Mouse (Mus musculus) lung, postnatal 0 days (tissue): ENCODE data around the gene Socs2. TPM values are rescaled to one million over a fixed set of nuclear protein-coding genes. Genes with fewer than 3 reads are reported as not detected.

Experiments used
- ATAC-seq: fragments of 200-750 bp; cut with Nextera tagmentation; 2 replicates; pipeline ENCODE4 v1.8.0; 2017; ENCODE audit warnings: moderate library complexity
- DNase-seq: peaks from one replicate; pipeline ENCODE4 v3.0.0-alpha.2; 2016; ENCODE audit warnings: low spot score
- H3K27ac ChIP-seq: fragments of 300-500 bp; sonication (generic); 2 replicates; pipeline ENCODE4 v1.5.1; 2014; ENCODE audit warnings: antibody characterized with exemption, mild to moderate bottlenecking, low read length, mixed read lengths
- H3K27me3 ChIP-seq: fragments of 300-500 bp; sonication (generic); replicated peaks from 2 replicates; pipeline ENCODE4 v1.6.1; 2014; ENCODE audit warnings: low read length, mixed read lengths; ENCODE audit not compliant: insufficient read depth
- H3K36me3 ChIP-seq: fragments of 300-500 bp; sonication (generic); 2 replicates; pipeline ENCODE4 v1.6.1; 2014; ENCODE audit warnings: low read length, mixed read lengths; ENCODE audit not compliant: insufficient read depth
- H3K4me1 ChIP-seq: fragments of 300-500 bp; sonication (generic); 2 replicates; pipeline ENCODE4 v1.6.1; 2014; ENCODE audit warnings: antibody characterized with exemption, low read depth, low read length, mixed read lengths; ENCODE audit not compliant: insufficient read depth
- H3K4me2 ChIP-seq: fragments of 300-500 bp; sonication (generic); replicated peaks from 2 replicates; pipeline ENCODE4 v1.6.1; 2014; ENCODE audit warnings: low read depth, mild to moderate bottlenecking, low read length, moderate library complexity, mixed read lengths
- H3K4me3 ChIP-seq: fragments of 300-500 bp; sonication (generic); 2 replicates; pipeline ENCODE4 v1.5.1; 2014; ENCODE audit warnings: low read depth, low read length
- H3K9ac ChIP-seq: fragments of 300-500 bp; sonication (generic); replicated peaks from 2 replicates; pipeline ENCODE4 v1.6.1; 2014; ENCODE audit warnings: low read depth, mild to moderate bottlenecking
- H3K9me3 ChIP-seq: fragments of 300-500 bp; sonication (generic); 2 replicates; pipeline ENCODE4 v1.6.1; 2016; ENCODE audit warnings: low read length, mixed read lengths
- CTCF ChIP-seq: IDR thresholded peaks from 2 replicates; pipeline ENCODE4 v1.5.1; 2016; ENCODE audit warnings: antibody characterized with exemption, mild to moderate bottlenecking
- EP300 ChIP-seq: IDR thresholded peaks from 2 replicates; pipeline ENCODE4 v1.6.1; 2016; ENCODE audit warnings: antibody characterized with exemption, mild to moderate bottlenecking, control low read depth
- WGBS: fragments of 180-500 bp; shearing (Covaris S2); extraction: QIAGEN DNeasy Blood & Tissue Kit; methylation state at CpG from one replicate; pipeline ENCODE4 v1.1.7; 2014; 5-methylcytosine and 5-hydroxymethylcytosine counted together
- polyA plus RNA-seq: library from polyadenylated mRNA; unstranded; fragments of >200 nt; fragmentation: Nextera tagmentation; extraction: Ambion mirVana; gene quantifications from 2 replicates; pipeline ENCODE4 v1.2.1, GENCODE M21; 2015

Socs2 gene
- polyA plus RNA-seq, 1 experiment from 2014 or later = 396 TPM

DNA sequence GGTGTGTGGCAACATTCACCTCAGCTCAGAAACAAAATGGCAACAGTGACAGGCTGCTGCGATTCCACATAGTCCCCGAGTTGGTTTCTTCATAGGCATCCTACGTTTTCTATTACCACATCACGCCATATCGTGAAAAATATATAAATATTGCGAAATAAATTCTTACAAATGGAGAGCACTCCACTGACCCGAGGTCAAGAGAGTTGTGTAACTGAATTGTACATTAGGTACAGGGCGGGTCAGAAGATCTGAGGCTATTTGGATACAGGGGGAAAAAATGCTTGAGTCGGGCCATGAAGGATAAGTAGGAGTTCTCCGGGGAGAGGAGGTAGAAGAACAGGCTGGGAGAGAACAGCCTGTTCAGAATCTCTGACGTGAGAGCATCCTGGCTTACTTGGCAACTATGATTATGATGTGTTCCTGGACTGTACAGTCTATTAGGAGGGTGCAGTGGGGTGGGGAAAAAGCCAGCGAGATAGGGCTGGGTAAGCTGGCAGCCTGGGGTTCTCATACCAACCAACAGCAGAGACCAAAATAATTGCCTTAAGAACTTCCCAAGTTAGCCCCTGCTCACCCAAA lies 55.6 kb downstream of the Socs2 start:
- peak; percentile 97 for ATAC-seq

GRCm38 (mm10) chr10:95360048-95360447 lies 56.9 kb downstream of the Socs2 start:
- H3K4me3 ChIP-seq = no peak overlapping the region
- DNase-seq = no peak
- no peak for ATAC-seq
- H3K9me3 ChIP-seq = no peaks in the 10 kb centered on the region
- H3K27ac ChIP-seq = no peak overlapping the region
- H3K4me2 ChIP-seq = no peak overlapping the region
- WGBS = 83% methylated on average over 5 of the region's 5 CpGs
- TF ChIP-seq CTCF (no peak), EP300 (no peak)
- H3K27me3 ChIP-seq = no peaks in the 10 kb centered on the region
- H3K9ac ChIP-seq = no peak overlapping the region
- H3K4me1 ChIP-seq = no peaks in the 10 kb centered on the region
- no peaks in the 10 kb centered on the region for H3K36me3 ChIP-seq

More for the DNA sequence above, 55.6 kb downstream of the Socs2 start:
- peak; percentile 94 for DNase-seq
- H3K36me3 ChIP-seq = no peaks in the 10 kb centered on the region
- H3K9ac ChIP-seq = no peak overlapping the region
- TF ChIP-seq CTCF = no peak
- peak; percentile 100 for TF ChIP-seq EP300
- peak overlapping the region; percentile 57; the same call in 1 of the 2 replicates for H3K27ac ChIP-seq
- H3K4me1 ChIP-seq = no peaks in the 10 kb centered on the region
- H3K4me3 ChIP-seq = no peak overlapping the region
- H3K4me2 ChIP-seq = no peak overlapping the region
- H3K27me3 ChIP-seq = no peaks in the 10 kb centered on the region
- H3K9me3 ChIP-seq = no peaks in the 10 kb centered on the region
- 32% methylated on average over 12 of the region's 12 CpGs for WGBS

GRCm38 (mm10) chr10:95357721-95358120 lies 59.3 kb downstream of the Socs2 start:
- DNase-seq (no peak), ATAC-seq (no peak)
- H3K27me3 ChIP-seq = no peaks in the 10 kb centered on the region
- H3K27ac ChIP-seq = no peak overlapping the region
- H3K9ac ChIP-seq = no peak overlapping the region
- H3K36me3 ChIP-seq = no peaks in the 10 kb centered on the region
- WGBS = 74% methylated on average over 3 of the region's 3 CpGs
- TF ChIP-seq CTCF (no peak), EP300 (no peak)
- no peaks in the 10 kb centered on the region for H3K9me3 ChIP-seq
- no peak overlapping the region for H3K4me2 ChIP-seq
- no peak overlapping the region for H3K4me3 ChIP-seq
- H3K4me1 ChIP-seq = no peaks in the 10 kb centered on the region

- H3K27me3 ChIP-seq = no peaks in the 10 kb centered on the region
- no peak overlapping the region for H3K9ac ChIP-seq
- DNase-seq = no peak
- ATAC-seq = no peak
- H3K9me3 ChIP-seq = no peaks in the 10 kb centered on the region
- H3K4me1 ChIP-seq = no peaks in the 10 kb centered on the region
- H3K4me2 ChIP-seq = no peak overlapping the region
- WGBS = 86% methylated on average over 7 of the region's 7 CpGs
- TF ChIP-seq CTCF (no peak), EP300 (no peak)
- no peak overlapping the region for H3K4me3 ChIP-seq
- H3K36me3 ChIP-seq = no peaks in the 10 kb centered on the region
- no peak overlapping the region for H3K27ac ChIP-seq
Measured at GRCm38 (mm10) chr10:95356711-95357110, 60.3 kb downstream of the Socs2 start.

DNA sequence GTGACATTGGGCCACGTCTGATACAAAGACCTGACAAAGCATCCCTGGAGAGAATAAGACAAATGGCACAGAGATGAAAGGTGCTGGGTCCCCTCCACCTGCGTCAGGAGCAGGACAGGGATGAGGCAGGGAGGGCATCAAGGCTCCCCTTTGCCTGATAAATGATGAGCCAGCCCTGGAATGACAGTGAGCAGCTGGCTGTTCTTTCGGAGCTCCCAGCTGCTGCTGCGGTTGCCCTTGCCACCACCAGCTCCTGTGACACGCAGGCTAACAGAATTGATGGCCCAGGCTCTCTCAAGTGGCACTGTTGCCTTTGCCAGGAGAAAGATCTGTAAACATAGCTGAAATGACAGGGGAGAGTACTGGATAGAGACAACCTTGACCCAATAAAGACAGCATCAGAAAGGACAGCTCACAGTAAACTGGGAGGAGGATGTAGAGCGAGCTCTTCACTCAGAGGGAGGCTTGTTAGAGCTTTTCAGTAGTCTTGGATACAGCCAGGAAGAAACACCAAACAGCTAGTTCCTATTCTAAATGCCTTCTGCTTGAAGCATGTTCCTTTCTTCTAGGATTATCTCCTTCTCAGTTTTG lies 61.2 kb downstream of the Socs2 start:
- Histone ChIP-seq H3K4me3 (no peak overlapping the region), H3K4me2 (no peak overlapping the region), H3K9me3 (no peaks in the 10 kb centered on the region), H3K27ac (no peak overlapping the region), H3K4me1 (no peaks in the 10 kb centered on the region), H3K27me3 (no peaks in the 10 kb centered on the region), H3K9ac (no peak overlapping the region), H3K36me3 (no peaks in the 10 kb centered on the region)
- TF ChIP-seq EP300 = no peak
- TF ChIP-seq CTCF = no peak
- ATAC-seq (no peak), DNase-seq (no peak)
- WGBS = 28% methylated on average over 6 of the region's 6 CpGs

- no peak overlapping the region for H3K9ac ChIP-seq
- H3K4me3 ChIP-seq = no peak overlapping the region
- no peak for DNase-seq
- H3K27me3 ChIP-seq = no peaks in the 10 kb centered on the region
- H3K36me3 ChIP-seq = no peaks in the 10 kb centered on the region
- no peaks in the 10 kb centered on the region for H3K4me1 ChIP-seq
- H3K9me3 ChIP-seq = no peaks in the 10 kb centered on the region
- no peak overlapping the region for H3K27ac ChIP-seq
- TF ChIP-seq EP300 (no peak), CTCF (no peak)
- H3K4me2 ChIP-seq = no peak overlapping the region
- no peak for ATAC-seq
Measured at GRCm38 (mm10) chr10:95354673-95355072, 62.3 kb downstream of the Socs2 start.

DNA sequence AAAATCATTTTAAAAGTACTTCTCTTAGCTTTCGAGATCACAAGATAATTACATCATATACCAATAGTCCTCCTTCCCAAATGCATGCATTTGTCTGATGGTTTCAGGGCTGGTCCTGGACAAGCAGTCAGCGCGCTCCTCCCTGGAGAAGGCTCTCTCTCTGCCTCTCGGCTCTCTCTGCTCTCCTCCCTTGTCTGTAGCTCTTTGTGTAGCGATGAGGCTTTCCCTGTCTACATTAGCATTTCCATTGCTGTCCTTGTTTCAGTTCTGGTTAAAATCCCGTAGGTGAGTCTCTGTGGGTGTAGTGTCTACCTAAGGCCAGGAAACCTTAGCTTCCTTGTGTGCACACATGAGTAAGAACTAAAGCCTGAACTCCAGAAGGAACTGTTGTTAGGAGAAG lies 62.9 kb downstream of the Socs2 start:
- Histone ChIP-seq H3K4me1 (no peaks in the 10 kb centered on the region), H3K27me3 (no peaks in the 10 kb centered on the region), H3K4me2 (no peak overlapping the region), H3K36me3 (no peaks in the 10 kb centered on the region), H3K4me3 (no peak overlapping the region), H3K27ac (no peak overlapping the region), H3K9me3 (no peaks in the 10 kb centered on the region), H3K9ac (no peak overlapping the region)
- 87% methylated on average over 6 of the region's 6 CpGs for WGBS
- DNase-seq = no peak
- TF ChIP-seq CTCF (no peak), EP300 (no peak)
- no peak for ATAC-seq
